In genomic region chr19:45058841-45059240, GRCm38 (mm10) we compare ENCODE assay signal across 7 mouse cellular contexts. TPM values are rescaled to one million over a fixed set of nuclear protein-coding genes. Genes with fewer than 3 reads are reported as not detected.
DNase-seq lines count a peak whose midpoint lies in the region; ATAC-seq and TF ChIP-seq lines count a peak whose summit lies in the region.

No protein-coding gene starts in this region.

- no peak for TF ChIP-seq CTCF in liver, adult 2 months (IDR thresholded peaks at IDR 0.05; ENCODE audit: low read depth, low read length)
- no peak for TF ChIP-seq CTCF in stomach, postnatal 0 days (IDR thresholded peaks at IDR 0.05; ENCODE audit: low read depth)

- H3K27ac ChIP-seq in forebrain, embryonic 12.5 days, result peak overlapping the region; percentile 96
- peak overlapping the region; percentile 85 for H3K27ac ChIP-seq in liver, adult 2 months (replicated peaks; ENCODE audit: insufficient read depth, low read depth, low read length)
- peak overlapping the region; percentile 96 for H3K27ac ChIP-seq in stomach, postnatal 0 days (replicated peaks)

- H3K9ac ChIP-seq in forebrain, embryonic 12.5 days, result peak overlapping the region; percentile 81
- H3K9ac ChIP-seq in liver, adult 2 months (ENCODE audit: low read depth, low read length), result peak overlapping the region; percentile 58
- H3K9ac ChIP-seq in stomach, postnatal 0 days (ENCODE audit: low read length), result peak overlapping the region; percentile 79

- H3K4me2 ChIP-seq in forebrain, embryonic 12.5 days, result peak overlapping the region; percentile 72
- peak overlapping the region; percentile 81 for H3K4me2 ChIP-seq in stomach, postnatal 0 days (replicated peaks; ENCODE audit: low read depth)

- TF ChIP-seq EP300 in stomach, postnatal 0 days (optimal IDR thresholded peaks at IDR 0.05), result no peak

- H3K79me2 ChIP-seq in liver, adult 2 months (ENCODE audit: control insufficient read depth, insufficient read depth, low read length), result no peaks in the 10 kb centered on the region

- TF ChIP-seq POLR2A in liver, adult 2 months (IDR thresholded peaks at IDR 0.05; ENCODE audit: extremely low read depth, insufficient read depth, low read length), result no peak

- H3K9me3 ChIP-seq in forebrain, embryonic 12.5 days, result no peaks in the 10 kb centered on the region
- no peaks in the 10 kb centered on the region for H3K9me3 ChIP-seq in stomach, postnatal 0 days (ENCODE audit: control insufficient read depth, low read length)

- peak; percentile 42 for DNase-seq in ovary, postnatal 36 days (ENCODE audit: low spot score)
- DNase-seq in ovary, postnatal 10 days (ENCODE audit: low spot score), result no peak
- DNase-seq in liver, adult 2 months (ENCODE audit: extremely low read depth, low read depth, low spot score), result no peak
- DNase-seq in stomach, postnatal 0 days (ENCODE audit: low spot score), result no peak
- no peak for DNase-seq in adrenal gland, postnatal 14 days

- WGBS in forebrain, embryonic 12.5 days, result under 1% methylated on average over 14 of the region's 14 CpGs
- 5% methylated on average over 14 of the region's 14 CpGs for WGBS in liver, adult 2 months
- WGBS in stomach, postnatal 0 days, result under 1% methylated on average over 14 of the region's 14 CpGs

- peak overlapping the region; percentile 59 for H3K4me3 ChIP-seq in forebrain, embryonic 12.5 days (replicated peaks)
- H3K4me3 ChIP-seq in liver, adult 2 months (ENCODE audit: insufficient read depth, low read depth, low read length), result peak overlapping the region; percentile 54
- peak overlapping the region; percentile 60 for H3K4me3 ChIP-seq in stomach, postnatal 0 days (ENCODE audit: low read depth, low read length)

- peaks cover 7% of the 10 kb centered on the region for H3K36me3 ChIP-seq in forebrain, embryonic 12.5 days (replicated peaks)
- no peaks in the 10 kb centered on the region for H3K36me3 ChIP-seq in liver, adult 2 months (ENCODE audit: control insufficient read depth, insufficient read depth, low read length)
- H3K36me3 ChIP-seq in stomach, postnatal 0 days (ENCODE audit: control insufficient read depth, insufficient read depth, low read length), result no peaks in the 10 kb centered on the region

- H3K4me1 ChIP-seq in forebrain, embryonic 12.5 days, result peaks cover 22% of the 10 kb centered on the region
- H3K4me1 ChIP-seq in liver, adult 2 months (ENCODE audit: control insufficient read depth, insufficient read depth, low read length), result peaks cover 2% of the 10 kb centered on the region; the same call in 1 of the 2 replicates
- peaks cover 10% of the 10 kb centered on the region for H3K4me1 ChIP-seq in stomach, postnatal 0 days (replicated peaks; ENCODE audit: control insufficient read depth, insufficient read depth)

- H3K27me3 ChIP-seq in forebrain, embryonic 12.5 days, result peaks cover 3% of the 10 kb centered on the region
- H3K27me3 ChIP-seq in liver, adult 2 months (ENCODE audit: control insufficient read depth, insufficient read depth, low read length), result peaks cover 3% of the 10 kb centered on the region; the same call in 1 of the 2 replicates
- no peaks in the 10 kb centered on the region for H3K27me3 ChIP-seq in stomach, postnatal 0 days (ENCODE audit: control insufficient read depth, insufficient read depth, low read length)

- no peak for ATAC-seq in forebrain, embryonic 12.5 days (ENCODE audit: low FRiP score)
- no peak; the same call in 1 of the 2 replicates for ATAC-seq in stomach, postnatal 0 days (ENCODE audit: low FRiP score, low TSS enrichment)
- no peak for ATAC-seq in activated CD4-positive, CD25-positive, alpha-beta regulatory T cell, adult 4 months

RNA-seq across cellular contexts. Expression of gene Sfxn3, which starts 11.5 kb away (rescaled TPM):
- 30.3 and 30.4 TPM in 2 replicates for polyA plus RNA-seq in forebrain, embryonic 12.5 days (2016; fragmentation: Nextera tagmentation; extraction: Ambion mirVana)
- total RNA-seq in liver, adult 2 months (2014; rRNA removed), result 0.65 and 0.94 TPM in 2 replicates
- polyA plus RNA-seq in liver, adult 2 months (2012; rRNA removed), result 0.76 and 1.5 TPM in 2 replicates
- polyA plus RNA-seq in stomach, postnatal 0 days (2015; fragmentation: Nextera tagmentation; extraction: Ambion mirVana), result 26.7 and 29.7 TPM in 2 replicates
- 51.7 and 58.1 TPM in 2 replicates for total RNA-seq in adrenal gland, postnatal 14 days (2021)
- polyA plus RNA-seq in activated CD4-positive, CD25-positive, alpha-beta regulatory T cell, adult 4 months (2017; shearing (Covaris generic)), result 10 to 100 TPM; 84.1 to 92.7 TPM

RNA-seq across cellular contexts. Expression of gene Pdzd7, which starts 13.3 kb away (rescaled TPM):
- 0.45 and 0.50 TPM in 2 replicates for polyA plus RNA-seq in forebrain, embryonic 12.5 days (2016; fragmentation: Nextera tagmentation; extraction: Ambion mirVana)
- total RNA-seq in liver, adult 2 months (2014; rRNA removed), result not detected in 2 replicates
- 0.06 TPM in 1 of 2 replicates, not detected in the other for polyA plus RNA-seq in liver, adult 2 months (2012; rRNA removed)
- polyA plus RNA-seq in stomach, postnatal 0 days (2015; fragmentation: Nextera tagmentation; extraction: Ambion mirVana), result 0.33 TPM in 2 replicates
- total RNA-seq in adrenal gland, postnatal 14 days (2021), result not detected in 2 replicates
- under 1 TPM in 1 of 2 experiments, not detected in 1; 0.32 TPM for polyA plus RNA-seq in activated CD4-positive, CD25-positive, alpha-beta regulatory T cell, adult 4 months (2017; shearing (Covaris generic))

RNA-seq across cellular contexts. Expression of gene Kazald1, which starts 16.2 kb away (rescaled TPM):
- polyA plus RNA-seq in forebrain, embryonic 12.5 days (2016; fragmentation: Nextera tagmentation; extraction: Ambion mirVana), result 0.86 and 0.95 TPM in 2 replicates
- 0.67 and 1.2 TPM in 2 replicates for total RNA-seq in liver, adult 2 months (2014; rRNA removed)
- 1.1 and 1.2 TPM in 2 replicates for polyA plus RNA-seq in liver, adult 2 months (2012; rRNA removed)
- polyA plus RNA-seq in stomach, postnatal 0 days (2015; fragmentation: Nextera tagmentation; extraction: Ambion mirVana), result 3.0 and 3.8 TPM in 2 replicates
- 5.7 and 6.3 TPM in 2 replicates for total RNA-seq in adrenal gland, postnatal 14 days (2021)
- under 1 TPM; 0.47 to 0.48 TPM for polyA plus RNA-seq in activated CD4-positive, CD25-positive, alpha-beta regulatory T cell, adult 4 months (2017; shearing (Covaris generic))

RNA-seq across cellular contexts. Expression of gene Lzts2, which starts 44.6 kb away (rescaled TPM):
- polyA plus RNA-seq in forebrain, embryonic 12.5 days (2016; fragmentation: Nextera tagmentation; extraction: Ambion mirVana), result 48.7 and 51.4 TPM in 2 replicates
- total RNA-seq in liver, adult 2 months (2014; rRNA removed), result 3.4 and 4.6 TPM in 2 replicates
- polyA plus RNA-seq in liver, adult 2 months (2012; rRNA removed), result 14.2 and 14.3 TPM in 2 replicates
- 40.1 and 45.0 TPM in 2 replicates for polyA plus RNA-seq in stomach, postnatal 0 days (2015; fragmentation: Nextera tagmentation; extraction: Ambion mirVana)
- total RNA-seq in adrenal gland, postnatal 14 days (2021), result 70.4 and 77.4 TPM in 2 replicates
- 1 to 10 TPM in 1 of 2 experiments, under 1 TPM in 1; 0.78 to 1.8 TPM for polyA plus RNA-seq in activated CD4-positive, CD25-positive, alpha-beta regulatory T cell, adult 4 months (2017; shearing (Covaris generic))

RNA-seq across cellular contexts. Expression of gene Mrpl43, which starts 52.6 kb away (rescaled TPM):
- polyA plus RNA-seq in forebrain, embryonic 12.5 days (2016; fragmentation: Nextera tagmentation; extraction: Ambion mirVana), result 71.0 and 75.8 TPM in 2 replicates
- total RNA-seq in liver, adult 2 months (2014; rRNA removed), result 26.6 and 32.3 TPM in 2 replicates
- 76.2 and 80.0 TPM in 2 replicates for polyA plus RNA-seq in liver, adult 2 months (2012; rRNA removed)
- 67.2 and 67.3 TPM in 2 replicates for polyA plus RNA-seq in stomach, postnatal 0 days (2015; fragmentation: Nextera tagmentation; extraction: Ambion mirVana)
- 45.6 and 50.0 TPM in 2 replicates for total RNA-seq in adrenal gland, postnatal 14 days (2021)
- 10 to 100 TPM; 67.8 to 71.3 TPM for polyA plus RNA-seq in activated CD4-positive, CD25-positive, alpha-beta regulatory T cell, adult 4 months (2017; shearing (Covaris generic))

Comparison
In these comparisons a context has a peak if more than half of its experiments do, and no peak if none do; other contexts are left out.
1. RNA of gene Sfxn3, which starts 11.5 kb away (polyA plus RNA-seq): 84.1 to 92.7 TPM in activated CD4-positive, CD25-positive, alpha-beta regulatory T cell, adult 4 months, 30.3 to 30.4 TPM in forebrain, embryonic 12.5 days and 26.7 to 29.7 TPM in stomach, postnatal 0 days; 0.76 to 1.5 TPM in liver, adult 2 months; every median in the first group is over 10 times any median in the second.
2. Peak in every context shown above with its lines, with median percentiles within 50 percentile points of each other: H3K27ac ChIP-seq, H3K4me3 ChIP-seq and H3K9ac ChIP-seq.